Mouse (Mus musculus) cerebellum, adult 11 months (tissue): ENCODE data around the gene Sox4.

Source experiments
- DNase-seq: peaks from one replicate; pipeline ENCODE4 v3.0.0; 2022

Sox4 gene

DNA sequence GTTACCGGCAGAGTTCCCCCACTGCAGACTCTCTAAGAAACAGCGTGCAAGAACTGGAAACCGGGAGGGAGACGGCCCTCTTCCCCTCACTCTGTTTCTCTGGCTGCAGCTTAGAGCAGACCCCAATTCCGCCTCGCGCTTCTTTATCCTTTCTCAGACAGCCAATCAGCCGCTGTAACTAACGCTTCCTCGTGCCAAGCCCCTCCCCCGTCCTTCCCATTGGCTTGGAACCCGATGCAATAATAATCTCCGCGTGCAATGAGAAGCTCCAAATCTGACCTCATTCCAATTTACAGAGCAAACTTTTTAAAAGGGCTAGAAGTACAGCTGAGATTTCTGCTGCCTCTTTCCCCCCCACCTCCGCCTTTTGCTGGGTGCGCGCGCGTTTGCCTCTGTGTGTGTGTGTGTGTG, at the start of gene Sox4:
Gene Sox4, minus strand, starts transcription at position 133 of the 411 bp plus-strand sequence.
- peak; percentile 75 for DNase-seq

DNA sequence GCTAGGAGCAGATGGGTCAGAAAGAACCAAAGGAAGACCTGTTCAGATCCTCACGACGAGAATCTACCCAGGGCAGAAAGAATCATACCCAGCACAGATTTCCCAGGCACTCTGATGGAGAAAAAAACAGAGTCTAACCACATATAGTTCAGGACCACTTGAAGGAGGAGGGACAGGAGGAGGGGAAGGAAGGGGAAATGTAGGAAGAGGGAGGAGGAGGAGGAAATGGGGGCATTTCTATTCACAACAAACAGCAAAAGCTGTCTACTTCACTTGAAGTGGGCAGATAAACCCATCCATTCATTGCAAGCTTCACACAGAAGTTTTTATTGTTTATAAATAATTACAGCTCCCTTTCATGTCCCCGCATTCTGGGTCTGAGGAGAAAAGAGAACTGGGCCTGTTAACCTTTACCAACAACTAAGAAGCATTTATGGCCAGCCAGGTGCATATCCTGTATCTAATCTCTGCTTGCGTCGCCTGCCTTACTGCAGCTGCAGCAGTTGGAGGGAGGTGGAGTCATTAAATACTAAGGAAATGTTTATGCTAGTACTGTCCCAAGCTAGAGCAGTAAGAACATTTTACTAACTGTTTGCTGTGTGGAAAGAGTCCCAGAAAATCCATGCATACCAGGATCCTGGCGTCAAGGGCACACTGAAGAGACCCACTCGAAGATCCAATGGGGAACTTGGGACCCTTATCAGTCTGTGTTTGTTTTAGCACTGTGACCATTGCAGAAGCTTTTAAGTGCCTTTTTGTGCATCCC, 38.6 kb upstream of the Sox4 start:
- no peak for DNase-seq

DNA sequence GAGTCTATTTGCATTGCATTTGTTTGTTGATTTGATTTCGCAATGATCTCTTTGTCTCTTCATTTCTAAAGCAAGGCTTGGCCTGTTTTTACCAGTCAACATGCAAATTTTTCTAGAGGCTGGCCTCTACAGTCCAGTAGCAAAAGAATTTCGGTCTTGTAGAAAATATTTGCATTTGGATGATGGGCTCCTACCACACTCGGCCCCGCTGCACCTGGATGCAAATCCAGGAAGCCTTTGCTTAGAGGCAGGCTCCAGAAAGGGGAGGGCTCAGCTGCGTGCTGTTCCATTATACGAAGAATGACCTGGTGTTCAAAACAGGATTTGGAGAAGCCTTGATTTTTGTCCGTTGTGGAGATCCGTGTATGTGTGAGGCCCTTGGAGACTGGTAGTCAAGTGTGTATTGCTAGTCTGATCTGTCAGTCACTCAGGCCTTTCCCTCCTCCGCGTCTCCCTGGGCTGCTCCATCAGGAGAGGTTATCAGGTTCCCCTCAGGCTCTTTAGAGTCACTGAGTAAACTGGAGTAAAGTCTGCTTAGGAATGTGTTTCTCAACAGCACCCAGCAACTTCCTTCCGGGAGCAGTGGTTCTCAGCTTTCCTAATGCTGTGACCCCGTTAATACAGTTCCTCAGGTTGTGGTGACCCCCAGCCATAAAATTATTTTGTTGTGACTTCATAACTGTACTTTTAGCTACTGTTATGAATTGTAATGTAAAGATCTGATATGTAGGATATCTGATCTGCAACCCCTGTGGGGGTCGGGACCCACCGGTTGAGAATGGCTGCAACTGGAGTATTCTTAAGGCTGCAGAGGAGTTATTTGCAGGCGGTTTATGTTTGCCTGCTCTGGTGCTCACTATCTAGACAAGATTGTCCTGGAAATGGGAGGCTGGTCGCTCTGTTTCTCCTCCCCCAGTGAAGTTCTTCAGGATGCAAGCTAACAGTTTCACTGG, 35.5 kb upstream of the Sox4 start:
- no peak for DNase-seq

DNA sequence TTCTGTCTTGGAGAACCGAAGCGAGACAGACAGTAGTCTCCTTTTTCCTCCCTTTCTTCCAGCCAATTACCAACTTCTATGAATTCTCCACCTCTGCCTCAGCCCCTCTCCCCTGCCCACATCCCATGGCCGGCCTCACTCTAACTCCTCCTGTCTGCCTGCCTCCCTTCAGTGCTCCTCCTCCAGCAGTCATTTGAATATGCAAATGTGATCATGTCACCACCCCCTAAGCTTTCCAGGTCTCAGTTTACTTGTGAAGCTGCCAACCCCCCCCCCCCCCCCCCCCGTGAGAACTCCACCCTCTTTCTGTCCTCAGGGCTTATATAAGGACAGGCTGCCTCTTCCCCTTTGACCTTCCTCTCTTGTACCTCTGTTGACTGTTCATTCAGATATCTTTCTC, 27.2 kb upstream of the Sox4 start:
- DNase-seq, result no peak

DNA sequence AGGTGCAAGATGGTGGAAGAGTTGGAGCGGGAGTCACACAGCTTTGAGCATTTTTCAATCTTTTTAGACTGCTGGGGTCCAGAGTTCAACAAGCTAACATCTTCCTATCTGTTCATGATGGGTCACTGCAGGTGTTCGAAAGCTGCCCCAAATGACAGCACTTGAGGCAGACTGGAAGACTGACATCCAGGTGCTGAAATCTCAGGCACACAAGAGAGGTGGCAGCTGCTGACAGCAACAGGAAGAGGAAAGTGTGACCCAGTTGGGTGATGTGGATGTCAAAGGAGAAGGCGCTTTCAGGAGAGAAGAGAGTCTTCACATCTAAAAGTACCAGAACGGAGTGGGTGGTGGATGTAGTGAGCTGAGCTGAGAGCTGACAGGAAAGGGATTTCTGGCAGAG, 21.5 kb upstream of the Sox4 start:
- DNase-seq, result no peak

DNA sequence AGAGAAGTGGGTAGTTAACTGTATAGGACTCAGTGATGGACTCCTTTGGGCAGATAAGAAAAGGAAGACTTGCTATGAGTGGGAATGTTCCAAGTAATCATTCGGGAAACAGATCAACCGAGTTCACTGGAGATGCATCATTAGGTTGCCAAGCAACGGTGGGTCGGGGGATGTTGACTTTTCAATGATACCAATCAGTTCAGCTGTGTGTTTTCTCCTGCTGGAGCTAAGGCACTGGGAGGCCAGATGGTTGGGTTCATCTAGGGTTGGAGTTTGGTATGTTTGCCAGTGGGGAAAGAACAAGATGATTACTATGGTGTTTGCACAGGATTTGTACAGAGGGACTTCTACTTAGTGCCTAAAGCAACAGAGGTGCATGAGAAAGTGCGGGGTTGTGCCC, 21.1 kb upstream of the Sox4 start:
- no peak for DNase-seq

DNA sequence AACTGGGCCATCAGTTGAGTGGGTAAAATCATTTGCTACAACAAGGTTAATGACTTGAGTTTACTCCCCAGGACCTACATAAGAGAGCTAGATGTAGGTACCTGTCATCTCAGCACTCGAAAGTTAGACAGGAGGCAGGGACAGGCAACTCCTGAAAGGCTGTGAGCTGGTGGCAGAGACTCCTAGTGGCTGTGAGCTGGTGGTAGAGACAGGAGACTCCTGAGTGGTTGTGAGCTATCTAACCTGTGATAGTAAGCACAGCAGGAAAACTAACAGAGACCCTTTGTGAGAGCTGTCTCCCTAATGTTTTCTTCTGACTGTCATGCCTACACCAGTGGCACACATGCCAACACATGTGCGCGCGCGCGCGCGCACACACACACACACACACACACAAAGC, 7.4 kb upstream of the Sox4 start:
- DNase-seq, result no peak

DNA sequence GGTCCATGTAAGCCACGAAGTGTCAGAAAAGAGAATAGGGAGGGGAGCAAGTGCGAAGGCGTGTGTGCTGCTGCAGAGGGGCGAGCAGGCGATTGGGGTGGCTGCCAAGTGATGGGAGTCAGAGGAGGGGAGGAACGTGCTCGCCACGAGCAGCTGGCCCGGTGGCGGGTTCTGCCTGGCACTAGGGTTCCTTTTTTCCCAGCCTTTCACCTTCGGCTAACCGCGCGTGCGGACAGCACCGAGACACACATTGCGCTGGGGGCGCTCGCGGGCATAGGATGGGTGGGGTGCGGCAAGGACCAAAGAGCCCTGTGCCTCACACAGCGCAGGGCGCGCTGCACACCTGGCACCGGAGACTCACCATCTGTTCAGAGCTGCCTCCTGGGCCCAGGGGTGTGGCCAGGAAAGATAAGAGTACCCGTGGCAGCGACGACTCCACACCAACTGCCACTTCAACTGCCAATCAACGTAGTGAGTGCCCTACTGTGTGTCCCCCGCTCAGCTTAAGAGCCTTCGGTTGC, 6.0 kb upstream of the Sox4 start:
- DNase-seq, result peak; percentile 85

DNA sequence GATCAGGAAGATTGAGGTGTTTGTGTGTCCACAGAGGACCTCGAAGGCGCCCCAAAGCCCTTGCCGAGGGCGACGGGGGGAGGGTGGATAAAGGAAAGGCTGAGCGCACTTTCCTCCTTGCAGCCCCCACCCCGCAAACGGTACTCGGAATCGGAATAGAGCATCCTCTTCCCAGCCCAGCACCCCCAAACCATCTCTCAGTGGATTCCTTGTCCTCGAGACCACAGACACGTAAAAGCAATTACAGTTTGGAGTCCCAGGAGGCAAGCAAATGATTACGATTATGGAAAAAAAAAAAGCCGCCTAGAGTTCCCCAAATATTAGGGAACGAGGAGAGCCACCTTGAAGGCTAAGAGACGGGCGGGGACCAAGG, 5.5 kb upstream of the Sox4 start:
- DNase-seq, result no peak

DNA sequence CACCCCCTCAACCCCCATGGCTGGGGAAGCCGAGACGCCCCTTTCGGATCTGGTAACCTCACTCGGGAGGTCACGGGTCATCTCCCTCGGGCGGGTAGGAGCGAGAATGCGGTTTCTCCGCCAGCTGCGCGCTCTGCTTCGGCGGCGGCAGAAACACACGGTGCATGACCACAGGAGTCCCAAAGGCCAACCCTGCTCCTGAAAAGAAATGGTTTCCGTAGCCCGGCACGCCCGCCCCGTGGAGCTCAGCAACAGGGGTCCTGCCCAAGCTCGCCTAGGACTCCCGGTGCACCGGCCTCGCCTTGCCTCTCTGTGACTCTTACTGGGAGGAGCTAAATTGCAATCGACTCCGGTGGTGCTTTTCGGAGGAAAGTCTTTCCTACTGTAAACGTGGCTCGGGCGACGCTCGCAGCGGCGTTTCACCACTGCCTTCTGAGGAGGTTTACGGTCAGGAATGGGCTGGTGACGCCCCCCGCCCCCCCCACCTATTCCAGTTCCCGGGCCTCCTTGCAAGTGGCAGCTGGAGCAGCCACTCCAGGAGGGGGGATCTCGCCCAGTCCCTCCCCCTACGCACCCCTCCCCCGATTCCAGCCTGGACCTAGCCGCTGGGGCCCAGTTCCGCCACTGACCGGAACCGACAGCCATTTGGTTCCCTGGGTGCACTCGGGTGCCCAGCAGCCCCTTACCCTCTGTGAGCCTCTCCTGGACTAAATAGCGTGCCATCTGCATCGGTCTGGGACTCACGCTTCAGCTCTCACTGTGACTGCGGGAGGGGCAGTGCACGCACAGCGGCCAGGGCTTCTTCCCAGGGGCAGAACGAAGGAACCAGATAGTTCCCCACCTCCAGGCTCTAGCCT, 4.9 kb upstream of the Sox4 start:
- peak; percentile 59 for DNase-seq

DNA sequence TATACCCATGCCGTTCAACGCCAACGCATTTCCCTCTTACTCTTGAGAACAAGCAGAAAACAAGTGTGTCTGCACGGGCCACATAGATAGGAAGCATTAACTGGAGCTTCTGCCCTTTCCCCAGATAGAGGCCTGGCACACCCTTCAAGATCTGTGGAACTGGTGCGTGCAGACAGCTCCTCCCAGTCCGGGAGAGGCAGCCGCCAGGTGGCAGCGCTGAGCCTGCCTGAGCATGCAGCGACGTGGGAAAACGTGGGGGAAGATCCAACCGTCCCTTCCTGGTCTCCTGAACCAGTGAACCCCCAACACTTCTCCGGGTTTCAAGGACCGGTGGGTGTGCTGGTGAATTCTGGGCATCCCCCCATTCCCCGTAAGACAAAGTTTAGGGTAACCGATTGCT, 4.3 kb upstream of the Sox4 start:
- DNase-seq, result peak; percentile 92

DNA sequence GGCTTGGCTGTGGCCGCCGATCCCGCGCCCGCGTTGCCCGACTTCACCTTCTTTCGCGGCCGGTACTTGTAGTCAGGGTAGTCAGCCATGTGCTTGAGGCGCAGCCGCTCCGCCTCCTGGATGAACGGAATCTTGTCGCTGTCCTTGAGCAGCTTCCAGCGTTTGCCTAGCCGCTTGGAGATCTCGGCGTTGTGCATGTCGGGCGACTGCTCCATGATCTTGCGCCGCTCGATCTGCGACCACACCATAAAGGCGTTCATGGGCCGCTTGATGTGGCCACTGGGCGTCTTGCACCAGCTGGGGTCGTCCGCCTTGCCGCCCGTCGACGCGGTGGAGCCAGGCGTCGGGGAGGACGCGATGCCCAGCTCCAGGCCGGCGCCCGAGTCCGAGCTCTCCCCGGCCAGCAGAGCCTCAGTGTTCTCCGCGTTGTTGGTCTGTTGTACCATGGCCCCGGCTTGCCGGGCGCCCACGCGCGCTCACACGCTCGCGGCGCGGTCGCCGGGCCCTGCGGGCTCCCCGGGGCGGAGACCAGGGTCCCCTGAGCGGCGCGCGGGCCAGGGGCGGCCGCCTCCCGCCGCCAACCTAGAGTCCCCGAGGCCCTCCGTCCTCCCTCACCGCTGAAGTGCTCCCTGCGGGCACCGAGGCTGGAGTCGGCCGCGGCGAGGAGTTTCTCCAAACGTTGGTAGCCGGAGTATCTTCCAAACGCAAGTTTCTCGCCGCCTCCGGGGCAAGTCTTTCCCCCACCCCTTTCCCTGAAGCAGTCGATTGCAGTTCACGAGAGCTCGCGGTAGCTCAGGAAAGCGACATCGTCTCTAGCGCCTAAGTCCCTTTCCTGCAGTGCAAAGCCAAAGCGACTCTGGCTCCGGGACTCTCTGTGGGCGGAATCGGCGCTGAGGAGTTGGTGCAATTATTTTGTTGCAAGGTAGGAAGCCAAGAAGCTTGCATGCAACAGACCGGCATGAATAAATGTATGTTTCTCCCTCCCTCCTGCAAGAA, 639 bp downstream of the Sox4 start:
- peak; percentile 44 for DNase-seq

DNA sequence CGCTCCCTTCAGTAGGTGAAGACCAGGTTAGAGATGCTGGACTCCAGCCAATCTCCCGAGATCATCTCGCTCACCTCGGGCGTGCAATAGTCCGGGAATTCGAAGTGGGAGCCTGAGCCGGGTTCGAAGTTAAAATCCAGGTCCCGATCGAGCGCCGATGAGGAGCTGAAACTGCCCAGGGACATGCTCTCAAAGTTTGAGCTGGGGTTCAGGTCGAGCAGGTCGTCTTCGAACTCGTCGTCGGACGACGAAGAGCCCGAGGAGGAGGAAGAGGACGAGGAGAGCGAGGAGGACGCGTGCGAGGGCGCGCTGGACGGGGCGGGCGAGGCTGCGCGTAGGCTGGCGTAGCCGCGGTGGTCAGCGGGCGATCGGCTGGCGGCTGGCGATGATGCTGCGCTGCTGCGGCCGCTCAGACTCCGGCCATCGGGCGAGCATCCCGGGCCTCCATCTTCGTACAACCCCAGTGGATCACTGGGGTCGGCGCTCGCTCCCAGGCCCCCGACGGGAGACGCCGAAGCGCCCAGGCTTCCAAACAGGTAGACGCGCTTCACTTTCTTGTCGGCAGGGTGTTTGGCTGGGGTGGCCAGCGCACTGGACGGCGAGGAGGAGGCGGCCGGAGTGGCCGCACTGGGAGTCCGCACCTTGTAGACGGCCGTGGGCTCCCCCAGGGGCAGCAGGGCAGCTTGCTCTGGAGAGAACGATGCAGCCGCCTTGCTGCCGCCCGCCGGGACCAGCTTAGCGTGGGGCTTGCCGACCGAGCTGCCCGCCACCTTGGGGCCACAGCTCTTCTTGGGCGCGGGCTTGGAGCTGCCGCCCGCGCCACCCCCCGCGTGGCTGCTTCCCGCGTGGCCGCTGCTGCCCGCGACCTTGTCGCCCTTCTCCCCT, 1.6 kb downstream of the Sox4 start:
- peak; percentile 32 for DNase-seq

DNA sequence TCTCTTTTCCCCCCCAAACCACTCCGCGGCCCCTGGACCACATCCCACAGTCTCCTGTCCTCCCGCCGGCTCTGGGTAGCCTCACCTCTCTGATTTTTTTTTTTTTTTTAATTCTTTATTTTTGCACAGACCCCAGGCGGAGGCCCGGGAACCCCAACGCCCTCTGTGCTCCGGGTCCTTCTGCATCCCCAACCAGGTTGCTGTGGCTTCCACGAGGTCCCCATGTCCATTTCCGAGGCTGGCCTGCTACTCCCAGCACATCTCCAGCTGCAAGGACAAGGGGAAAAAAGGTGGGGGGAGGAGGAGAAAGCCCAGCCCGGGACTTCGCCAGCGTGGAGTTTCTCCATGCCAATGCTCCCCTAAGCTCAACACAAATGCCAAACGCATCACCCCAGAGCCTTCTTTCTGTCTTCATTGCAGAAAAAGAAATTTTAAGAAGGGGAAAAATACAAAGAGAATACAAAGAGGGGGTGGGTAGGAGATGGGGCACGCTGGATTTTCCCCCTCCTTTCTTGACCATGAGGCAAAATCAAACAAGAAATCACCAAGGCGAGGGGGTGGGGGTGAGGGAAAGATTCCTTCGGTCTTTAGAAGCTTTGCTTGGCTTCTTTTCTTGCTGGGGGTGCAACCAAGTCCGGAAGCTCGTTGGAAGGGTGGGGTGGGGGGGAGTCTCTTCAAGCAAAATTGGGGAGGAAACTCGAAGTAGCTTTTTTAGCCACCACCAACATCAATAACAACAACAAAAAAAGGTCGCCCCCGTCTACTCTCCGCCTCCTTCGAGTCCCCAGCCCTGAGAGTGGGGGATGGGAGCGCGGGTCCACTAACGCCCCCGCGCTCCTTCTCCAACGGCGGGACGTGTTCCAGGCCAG, 2.7 kb downstream of the Sox4 start:
- peak; percentile 26 for DNase-seq

DNA sequence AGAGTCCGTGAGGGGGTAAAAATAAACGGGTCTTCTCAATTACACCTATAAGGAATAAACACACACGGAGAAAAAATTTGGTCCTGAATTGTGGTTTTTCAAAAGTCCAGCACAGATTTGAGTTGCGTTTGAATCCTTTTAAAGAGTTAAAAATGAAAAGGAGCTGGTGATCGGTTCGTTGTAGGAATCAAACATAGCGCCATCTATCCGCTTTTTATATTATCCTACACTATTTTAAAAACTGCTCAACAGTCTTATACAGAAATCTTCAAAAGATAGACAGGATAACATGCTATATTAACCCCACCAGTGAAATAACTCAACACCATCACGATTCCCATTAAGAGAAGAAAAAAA, 3.3 kb downstream of the Sox4 start:
- DNase-seq, result no peak

DNA sequence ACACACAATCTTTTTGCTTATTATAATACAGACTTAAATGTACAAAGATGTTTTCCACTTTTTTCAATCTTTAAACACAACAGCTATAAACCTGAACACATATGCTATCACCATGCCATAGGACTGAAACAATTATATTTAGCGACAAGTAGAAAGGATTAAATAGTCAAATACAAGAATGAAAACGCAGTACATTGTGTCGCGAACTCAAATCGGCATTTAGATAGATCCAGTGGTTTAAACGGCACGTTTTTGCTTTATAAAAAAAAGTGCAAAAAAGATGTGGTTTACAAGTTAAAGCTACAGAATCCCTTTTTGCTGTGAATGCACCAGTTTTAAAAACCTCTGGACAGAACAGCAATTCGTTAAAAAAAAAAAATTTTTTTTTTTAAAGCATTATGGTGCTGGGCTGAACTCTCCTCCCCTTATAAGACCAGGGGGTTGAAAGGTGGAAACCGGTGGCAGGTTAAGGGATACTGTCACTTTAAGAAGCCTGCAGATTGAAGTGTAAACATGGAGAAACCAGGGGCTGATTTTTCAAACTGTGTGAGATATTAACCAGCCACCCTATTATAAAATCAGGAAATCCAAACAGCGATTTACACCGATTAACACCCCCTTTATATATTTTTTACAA, 4.1 kb downstream of the Sox4 start:
- no peak for DNase-seq

DNA sequence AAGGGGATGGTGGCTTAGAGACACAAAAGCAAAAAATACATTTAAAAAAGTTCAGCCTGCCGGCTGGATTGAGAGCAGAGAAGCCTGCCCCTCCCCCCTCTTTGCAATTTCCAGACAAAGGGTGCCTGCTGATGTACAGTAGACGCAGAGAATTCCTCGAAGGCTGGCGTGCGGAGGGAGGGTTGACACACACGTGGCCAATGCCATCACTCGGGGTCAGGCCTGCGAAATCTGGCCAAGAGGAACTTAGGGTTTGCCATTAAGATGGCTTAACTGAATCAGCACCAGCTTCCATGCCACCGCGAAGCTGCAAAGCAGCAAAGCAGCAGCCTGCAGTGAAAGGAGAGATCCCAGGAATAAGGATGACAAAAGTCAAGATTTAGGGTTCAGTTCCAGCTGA, 5.0 kb downstream of the Sox4 start:
- no peak for DNase-seq

DNA sequence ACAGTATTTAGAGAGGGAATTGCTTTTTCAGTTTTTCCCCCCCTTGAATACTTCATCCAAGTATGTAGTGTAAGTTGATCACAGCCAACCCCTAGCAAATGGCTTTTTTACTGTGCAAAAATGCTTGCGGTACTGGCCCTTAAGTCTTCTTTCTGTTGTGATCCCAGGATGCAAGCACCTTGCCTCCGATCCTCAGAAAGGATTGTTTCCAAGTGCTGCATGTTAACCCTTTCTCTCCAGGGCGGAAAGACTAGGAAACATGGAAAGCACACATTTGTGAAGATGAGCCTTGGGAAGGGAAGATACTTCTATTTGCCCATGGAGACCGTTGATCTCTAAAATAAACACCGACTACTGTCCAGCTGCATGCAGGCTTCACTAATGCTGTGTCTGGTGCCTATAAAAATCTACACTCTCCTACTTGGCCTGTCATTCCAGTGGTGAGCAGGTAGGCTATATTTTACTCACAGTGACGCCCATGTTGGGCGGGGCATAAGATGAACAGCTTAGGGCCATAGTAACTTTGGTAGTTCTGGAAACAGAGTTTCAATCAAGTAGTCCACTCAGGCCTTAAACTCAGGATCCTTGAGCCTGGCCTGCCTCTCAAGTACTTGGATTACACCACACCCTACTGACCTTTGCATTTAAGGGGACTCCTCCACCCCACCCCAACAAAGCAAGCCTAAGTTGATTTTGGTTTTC, 5.6 kb downstream of the Sox4 start:
- no peak for DNase-seq
